Mouse (Mus musculus) cortical plate, adult 2 months (tissue): ENCODE results near the gene Lkaaear1. TPM values are rescaled to one million over a fixed set of nuclear protein-coding genes. Genes with fewer than 3 reads are reported as not detected.

Experiments
- H3K27ac ChIP-seq: fragments of 200-500 bp; 2 replicates; pipeline ENCODE4 v1.5.1; 2012; ENCODE audit warnings: low read length, control low read depth, inconsistent platforms; ENCODE audit not compliant: insufficient read depth
- H3K4me1 ChIP-seq: fragments of 200-500 bp; 2 replicates; pipeline ENCODE4 v1.6.1; 2011; ENCODE audit warnings: low read length; ENCODE audit not compliant: control insufficient read depth, insufficient read depth
- H3K4me3 ChIP-seq: fragments of 200-500 bp; 2 replicates; pipeline ENCODE4 v1.5.1; 2011; ENCODE audit warnings: mild to moderate bottlenecking, low read length, control low read depth; ENCODE audit not compliant: insufficient read depth
- CTCF ChIP-seq: fragments of 200-500 bp; IDR thresholded peaks from 2 replicates; pipeline ENCODE4 v1.5.1; 2011; ENCODE audit warnings: mild to moderate bottlenecking, control low read depth, low read length; ENCODE audit not compliant: insufficient read depth; ENCODE audit errors: extremely low read depth
- POLR2A ChIP-seq: fragments of 200-500 bp; IDR thresholded peaks from 2 replicates; pipeline ENCODE4 v1.6.1; 2011; ENCODE audit warnings: mild to moderate bottlenecking, low read length, control low read depth; ENCODE audit not compliant: insufficient read depth; ENCODE audit errors: extremely low read depth
- polyA plus RNA-seq: library from polyadenylated mRNA; depleted of rRNA; stranded (reverse); fragments of >200 nt; gene quantifications from 2 replicates; pipeline ENCODE4 v1.2.3, GENCODE M21; 2012

Lkaaear1 gene
- polyA plus RNA-seq, 1 experiment: not detected

GRCm38 (mm10) chr2:181687586-181687985 lies 10.7 kb downstream of the Lkaaear1 start:
- H3K4me1 ChIP-seq: peaks cover 2% of the 10 kb centered on the region; the same call in 1 of the 2 replicates
- H3K4me3 ChIP-seq: no peak overlapping the region
- TF ChIP-seq CTCF: no peak
- no peak for TF ChIP-seq POLR2A
- no peak overlapping the region for H3K27ac ChIP-seq

DNA sequence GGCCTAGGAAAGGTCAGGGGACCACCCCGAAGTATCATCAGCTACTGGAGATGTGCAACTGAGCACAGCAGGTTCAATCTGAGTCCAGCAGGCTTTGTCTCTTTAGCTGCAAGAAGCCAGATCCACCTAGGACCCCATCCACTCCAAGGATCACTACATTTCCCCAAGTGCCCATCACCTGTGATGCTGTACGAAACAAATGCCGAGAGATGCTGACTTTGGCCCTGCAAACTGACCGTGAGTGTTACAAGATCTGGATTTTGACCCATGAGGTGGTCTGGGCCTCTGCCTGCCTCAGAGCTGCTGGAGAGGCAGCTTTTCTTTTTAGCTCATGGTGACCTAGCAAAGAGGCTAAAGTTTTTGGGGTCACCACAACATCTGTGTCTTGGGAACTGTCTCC lies 12.6 kb downstream of the Lkaaear1 start:
- Histone ChIP-seq H3K27ac (no peak overlapping the region), H3K4me1 (peaks cover 7% of the 10 kb centered on the region; the same call in 1 of the 2 replicates), H3K4me3 (no peak overlapping the region)
- no peak for TF ChIP-seq CTCF
- TF ChIP-seq POLR2A: no peak

DNA sequence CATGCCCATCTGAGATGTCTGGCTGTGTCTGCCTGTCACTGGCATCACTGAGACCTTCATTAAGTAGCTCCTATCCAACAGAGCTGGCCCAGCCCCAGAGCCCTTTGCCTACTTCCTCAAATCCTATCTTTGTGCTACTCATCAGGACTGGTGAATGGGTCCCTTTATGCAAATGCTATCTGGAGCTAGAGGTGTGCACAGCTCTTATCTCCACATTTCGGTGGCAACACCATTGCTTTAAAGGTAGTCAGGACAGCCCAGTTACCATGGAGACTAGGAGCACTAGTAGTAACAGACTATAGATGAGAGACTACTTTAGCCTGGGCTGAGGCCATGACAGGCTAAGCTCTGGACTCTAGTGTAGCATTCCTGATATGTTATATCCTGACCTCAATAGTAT lies 13.5 kb downstream of the Lkaaear1 start:
- Histone ChIP-seq H3K4me1 (peaks cover 7% of the 10 kb centered on the region; the same call in 1 of the 2 replicates), H3K27ac (no peak overlapping the region), H3K4me3 (no peak overlapping the region)
- TF ChIP-seq POLR2A: no peak
- no peak for TF ChIP-seq CTCF

GRCm38 (mm10) chr2:181683381-181683780 lies 14.9 kb downstream of the Lkaaear1 start:
- Histone ChIP-seq H3K4me1 (peaks cover 5% of the 10 kb centered on the region; the same call in 1 of the 2 replicates), H3K27ac (no peak overlapping the region), H3K4me3 (no peak overlapping the region)
- TF ChIP-seq CTCF (no peak), POLR2A (no peak)

GRCm38 (mm10) chr2:181681978-181682377 lies 16.3 kb downstream of the Lkaaear1 start:
- Histone ChIP-seq H3K4me3 (no peak overlapping the region), H3K27ac (no peak overlapping the region), H3K4me1 (peaks cover 5% of the 10 kb centered on the region; the same call in 1 of the 2 replicates)
- TF ChIP-seq POLR2A (no peak), CTCF (no peak)

GRCm38 (mm10) chr2:181680716-181681117 lies 17.5 kb downstream of the Lkaaear1 start:
- Histone ChIP-seq H3K4me1 (peaks cover 5% of the 10 kb centered on the region; the same call in 1 of the 2 replicates), H3K4me3 (peak overlapping the region; percentile 82), H3K27ac (peak overlapping the region; percentile 72)
- TF ChIP-seq CTCF: no peak
- peak; percentile 39; the same call in 1 of the 2 replicates for TF ChIP-seq POLR2A

DNA sequence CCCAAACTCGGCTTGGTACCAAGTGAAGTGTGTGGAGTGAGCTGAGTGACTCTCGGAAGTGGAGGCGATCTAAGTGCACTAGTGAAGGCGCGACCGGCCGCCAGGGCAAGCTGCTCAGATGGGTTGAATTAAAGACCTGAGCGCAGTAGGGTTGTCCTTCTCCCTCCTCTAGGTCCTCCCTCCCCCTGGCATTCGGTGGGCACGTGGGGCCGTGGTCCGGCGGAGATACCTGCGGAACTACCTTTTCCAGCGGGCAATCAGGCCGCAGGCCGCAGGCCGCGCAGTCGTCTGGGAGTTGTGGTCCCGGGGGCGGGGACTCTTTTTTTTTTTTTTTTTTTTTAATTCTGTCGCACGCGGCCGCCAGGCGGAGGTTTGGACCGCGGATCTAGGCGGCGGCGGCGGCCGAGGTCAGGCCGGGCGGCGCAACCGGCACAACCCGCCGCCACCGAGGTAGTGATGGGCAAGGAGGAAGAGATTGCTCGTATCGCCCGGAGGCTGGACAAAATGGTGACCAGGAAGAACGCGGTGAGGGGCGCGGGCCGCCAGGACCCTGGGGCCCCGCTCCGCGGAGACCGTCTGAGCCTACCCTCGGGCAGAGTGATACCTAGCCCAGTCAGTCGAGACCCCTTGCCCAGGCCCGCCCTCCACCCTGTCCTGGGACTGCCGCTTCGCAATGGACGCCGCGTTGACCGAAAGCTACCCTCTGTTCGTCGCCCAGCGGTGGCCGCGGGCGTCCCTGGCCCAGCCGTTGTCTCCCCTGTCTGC lies 18.1 kb downstream of the Lkaaear1 start, which contains the start of gene Tcea2:
Gene Tcea2, plus strand, starts transcription at position 360 of the 765 bp plus-strand sequence.
- TF ChIP-seq CTCF (no peak), POLR2A (peak; percentile 36; the same call in 1 of the 2 replicates)
- Histone ChIP-seq H3K27ac (peak within 1 kb of the TSS; percentile 72), H3K4me3 (peak within 1 kb of the TSS; percentile 82), H3K4me1 (peaks cover 5% of the 10 kb centered on the region; the same call in 1 of the 2 replicates)

DNA sequence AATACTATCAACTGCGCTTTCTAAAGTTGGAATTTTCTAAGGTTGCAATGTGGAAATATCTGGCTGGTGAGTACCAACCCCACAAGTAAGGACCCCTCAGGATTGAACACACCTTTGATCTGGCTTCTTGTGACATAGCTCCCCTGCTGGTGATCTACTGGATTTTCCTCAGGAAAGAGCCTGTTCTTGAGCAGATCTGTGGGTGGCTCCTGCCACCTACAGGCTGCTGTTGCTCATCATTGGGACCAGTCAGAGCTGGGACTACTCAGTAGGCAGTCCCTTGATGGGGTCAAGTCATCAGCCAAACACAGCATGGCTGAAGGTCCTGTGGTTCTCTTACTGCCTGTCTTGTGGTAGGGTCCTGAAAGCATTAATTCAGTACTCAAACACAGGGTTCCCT lies 19.5 kb downstream of the Lkaaear1 start:
- no peak overlapping the region for H3K4me3 ChIP-seq
- peaks cover 5% of the 10 kb centered on the region; the same call in 1 of the 2 replicates for H3K4me1 ChIP-seq
- TF ChIP-seq CTCF (peak; percentile 99), POLR2A (no peak)
- no peak overlapping the region for H3K27ac ChIP-seq

DNA sequence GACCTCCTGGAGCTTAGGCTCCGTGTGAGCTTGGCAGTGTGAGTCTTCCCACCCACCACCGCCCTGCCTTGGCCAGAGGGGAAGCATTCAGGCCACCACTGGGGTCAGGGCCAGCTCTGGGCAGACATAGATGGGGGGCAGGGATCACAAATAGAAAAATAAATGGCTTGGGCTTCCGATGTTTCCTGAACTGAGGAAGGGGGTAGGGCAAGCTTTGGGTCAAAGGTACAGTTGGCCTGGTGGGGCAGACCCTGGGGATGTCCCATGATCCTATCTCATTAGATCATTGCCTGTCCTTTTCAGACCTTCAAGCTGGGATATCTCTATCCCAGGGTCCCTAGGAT lies 20.5 kb downstream of the Lkaaear1 start:
- H3K4me1 ChIP-seq: peaks cover 5% of the 10 kb centered on the region; the same call in 1 of the 2 replicates
- peak overlapping the region; percentile 77 for H3K27ac ChIP-seq
- H3K4me3 ChIP-seq: no peak overlapping the region
- no peak for TF ChIP-seq CTCF
- no peak for TF ChIP-seq POLR2A
